Mouse (Mus musculus) 3T3-L1 (cell line): Measurements from ENCODE around the gene Chpf2.

Source experiments
- DNase-seq: peaks from one replicate; pipeline ENCODE4 v3.0.0-alpha.2; 2015; ENCODE audit warnings: low read depth, low spot score

Chpf2 gene

GRCm38 (mm10) chr5:24604080-24604655 is 17.6 kb downstream of the Chpf2 start:
- peak; percentile 29 for DNase-seq

- peak; percentile 91 for DNase-seq
These were observed 18.1 kb downstream of the Chpf2 start for GRCm38 (mm10) chr5:24604656-24605100.

GRCm38 (mm10) chr5:24605321-24605979 is 18.9 kb downstream of the Chpf2 start:
- DNase-seq = no peak

GRCm38 (mm10) chr5:24605980-24606665 is 19.6 kb downstream of the Chpf2 start:
- no peak for DNase-seq

GRCm38 (mm10) chr5:24609388-24609787 is 22.8 kb downstream of the Chpf2 start:
- DNase-seq = no peak

- peak; percentile 70 for DNase-seq
These were observed 25.1 kb downstream of the Chpf2 start for GRCm38 (mm10) chr5:24611366-24612301.

GRCm38 (mm10) chr5:24612302-24612649 is 25.7 kb downstream of the Chpf2 start:
- no peak for DNase-seq

GRCm38 (mm10) chr5:24615097-24615496 is 28.6 kb downstream of the Chpf2 start:
- no peak for DNase-seq

GRCm38 (mm10) chr5:24618921-24619320 is 32.4 kb downstream of the Chpf2 start:
- no peak for DNase-seq

GRCm38 (mm10) chr5:24620116-24620515 is 33.6 kb downstream of the Chpf2 start:
- no peak for DNase-seq

- no peak for DNase-seq
These were observed 34.1 kb downstream of the Chpf2 start for GRCm38 (mm10) chr5:24620626-24621025.

GRCm38 (mm10) chr5:24622386-24623040 is 36.0 kb downstream of the Chpf2 start:
- no peak for DNase-seq

GRCm38 (mm10) chr5:24623041-24623985 is 36.8 kb downstream of the Chpf2 start:
- DNase-seq = no peak

GRCm38 (mm10) chr5:24623986-24624821 is 37.7 kb downstream of the Chpf2 start, which contains the start of gene Smarcd3:
Gene Smarcd3, minus strand, starts transcription at chr5:24624411.
- DNase-seq = no peak

GRCm38 (mm10) chr5:24624822-24625120 is 38.2 kb downstream of the Chpf2 start:
- no peak for DNase-seq

- no peak for DNase-seq
These were observed 43.2 kb downstream of the Chpf2 start for GRCm38 (mm10) chr5:24629712-24630111.

- DNase-seq = no peak
These were observed 48.6 kb downstream of the Chpf2 start for GRCm38 (mm10) chr5:24635093-24635492.

- no peak for DNase-seq
These were observed 49.1 kb downstream of the Chpf2 start for GRCm38 (mm10) chr5:24635526-24636141.

- peak; percentile 41 for DNase-seq
These were observed 50.4 kb downstream of the Chpf2 start for GRCm38 (mm10) chr5:24636987-24637386.
